Mouse (Mus musculus) embryonic facial prominence, embryonic 10.5 days (tissue): ENCODE results near the gene Pcyt1b. TPM values are rescaled to one million over a fixed set of nuclear protein-coding genes. Genes with fewer than 3 reads are reported as not detected.

Experiments
- DNase-seq: peaks from one replicate; pipeline ENCODE4 v3.0.0-alpha.2; 2017; ENCODE audit warnings: low spot score
- H3K27ac ChIP-seq: fragments of 300-500 bp; sonication (generic); replicated peaks from 2 replicates; pipeline ENCODE4 v1.5.1; 2016; ENCODE audit warnings: mild to moderate bottlenecking
- H3K27me3 ChIP-seq: fragments of 300-500 bp; sonication (generic); replicated peaks from 2 replicates; pipeline ENCODE4 v1.6.1; 2016; ENCODE audit warnings: low read depth, mild to moderate bottlenecking; ENCODE audit not compliant: poor library complexity, severe bottlenecking
- H3K36me3 ChIP-seq: fragments of 300-500 bp; sonication (generic); replicated peaks from 2 replicates; pipeline ENCODE4 v1.6.1; 2016; ENCODE audit warnings: mild to moderate bottlenecking, moderate library complexity
- H3K4me1 ChIP-seq: fragments of 300-500 bp; sonication (generic); 2 replicates; pipeline ENCODE4 v1.6.1; 2016
- H3K4me3 ChIP-seq: fragments of 300-500 bp; sonication (generic); 2 replicates; pipeline ENCODE4 v1.5.1; 2016; ENCODE audit warnings: mild to moderate bottlenecking, moderate library complexity
- H3K9me3 ChIP-seq: fragments of 300-500 bp; sonication (generic); 2 replicates; pipeline ENCODE4 v1.6.1; 2016; ENCODE audit warnings: mild to moderate bottlenecking
- WGBS: fragments of 180-500 bp; shearing (Covaris S2); methylation state at CpG from one replicate; pipeline ENCODE4 v1.1.7; 2016; 5-methylcytosine and 5-hydroxymethylcytosine counted together
- polyA plus RNA-seq: library from polyadenylated mRNA; unstranded; fragments of >200 nt; fragmentation: Nextera tagmentation; extraction: Ambion mirVana; gene quantifications from 2 replicates; pipeline ENCODE4 v1.2.1, GENCODE M21; 2016

The Pcyt1b gene
- polyA plus RNA-seq, 1 experiment from 2014 or later: 6.3 TPM

- WGBS: 89% methylated on average over 6 of the region's 6 CpGs
- Histone ChIP-seq H3K9me3 (no peaks in the 10 kb centered on the region), H3K36me3 (no peaks in the 10 kb centered on the region), H3K4me3 (no peak overlapping the region), H3K4me1 (no peaks in the 10 kb centered on the region), H3K27me3 (peaks cover 37% of the 10 kb centered on the region), H3K27ac (no peak overlapping the region)
- DNase-seq: no peak
Measured at GRCm38 (mm10) chrX:93750566-93750965, 95.9 kb downstream of the Pcyt1b start.

- WGBS: 89% methylated on average over 11 of the region's 11 CpGs
Measured at GRCm38 (mm10) chrX:93755210-93755842, 100.7 kb downstream of the Pcyt1b start.

GRCm38 (mm10) chrX:93756867-93757455 lies 102.3 kb downstream of the Pcyt1b start:
- H3K27ac ChIP-seq: no peak overlapping the region
- DNase-seq: no peak
- WGBS: 73% methylated on average over 7 of the region's 7 CpGs
- peaks cover 23% of the 10 kb centered on the region for H3K27me3 ChIP-seq
- H3K4me3 ChIP-seq: no peak overlapping the region
- H3K9me3 ChIP-seq: no peaks in the 10 kb centered on the region
- no peaks in the 10 kb centered on the region for H3K36me3 ChIP-seq
- peaks cover 5% of the 10 kb centered on the region; the same call in 1 of the 2 replicates for H3K4me1 ChIP-seq

More at GRCm38 (mm10) chrX:93755210-93755842, 100.7 kb downstream of the Pcyt1b start:
- DNase-seq: no peak
- Histone ChIP-seq H3K27ac (no peak overlapping the region), H3K27me3 (peaks cover 26% of the 10 kb centered on the region), H3K36me3 (no peaks in the 10 kb centered on the region), H3K9me3 (no peaks in the 10 kb centered on the region), H3K4me1 (peaks cover 5% of the 10 kb centered on the region; the same call in 1 of the 2 replicates), H3K4me3 (no peak overlapping the region)

- H3K9me3 ChIP-seq: no peaks in the 10 kb centered on the region
- no peak overlapping the region for H3K27ac ChIP-seq
- whole genome bisulfite sequencing: 94% methylated on average over 3 of the region's 3 CpGs
- H3K36me3 ChIP-seq: no peaks in the 10 kb centered on the region
- H3K4me1 ChIP-seq: peaks cover 5% of the 10 kb centered on the region; the same call in 1 of the 2 replicates
- no peak overlapping the region for H3K4me3 ChIP-seq
- no peak for DNase-seq
- H3K27me3 ChIP-seq: peaks cover 31% of the 10 kb centered on the region
Measured at GRCm38 (mm10) chrX:93760770-93761169, 106.1 kb downstream of the Pcyt1b start.

- Histone ChIP-seq H3K9me3 (no peaks in the 10 kb centered on the region), H3K27ac (no peak overlapping the region), H3K27me3 (peaks cover 15% of the 10 kb centered on the region; the same call in 1 of the 2 replicates), H3K4me1 (no peaks in the 10 kb centered on the region), H3K36me3 (no peaks in the 10 kb centered on the region; the same call in 1 of the 2 replicates), H3K4me3 (no peak overlapping the region)
- no peak for DNase-seq
- WGBS: 78% methylated on average over 1 of the region's 1 CpGs
Measured at GRCm38 (mm10) chrX:93789562-93789961, 134.9 kb downstream of the Pcyt1b start.

GRCm38 (mm10) chrX:93793168-93793567 lies 138.5 kb downstream of the Pcyt1b start:
- Histone ChIP-seq H3K9me3 (no peaks in the 10 kb centered on the region), H3K27me3 (no peaks in the 10 kb centered on the region), H3K27ac (no peak overlapping the region), H3K4me1 (no peaks in the 10 kb centered on the region), H3K4me3 (no peak overlapping the region), H3K36me3 (no peaks in the 10 kb centered on the region)
- peak; percentile 44 for DNase-seq

Other genes starting within 250 kb of the Pcyt1b start
- gene Pola1, start 22.7 kb upstream of the Pcyt1b start, polyA plus RNA-seq: 27.9 and 28.4 TPM in 2 replicates
- gene Pdk3, start 177.3 kb downstream of the Pcyt1b start, polyA plus RNA-seq: 68.1 and 74.0 TPM in 2 replicates